Comparison of ENCODE assay signal across 9 mouse cellular contexts in genomic region chr5:92331635-92332338, GRCm38 (mm10). TPM values are rescaled to one million over a fixed set of nuclear protein-coding genes. Genes with fewer than 3 reads are reported as not detected.
DNase-seq lines count a peak whose midpoint lies in the region; ATAC-seq and TF ChIP-seq lines count a peak whose summit lies in the region.
"Had no signal": no experiment of that assay in that cellular context is flagged by ENCODE, and none has a peak within 500 bp of the region (broad histone marks: within the 10 kb centered on the region; RNA-seq: fewer than 3 reads in every experiment).

TSS of gene Art3 (plus strand) at chr5:92331827.

- DNase-seq in lung, embryonic 14.5 days = no peak
- DNase-seq in lung, postnatal 4 days = no peak
- no peak for DNase-seq in embryonic facial prominence, embryonic 14.5 days (ENCODE audit: low spot score)
- DNase-seq in hindbrain, embryonic 10.5 days (ENCODE audit: low spot score) = no peak
- DNase-seq in layer of hippocampus, postnatal 10 days (ENCODE audit: low spot score in 2 of 2) = no peak
- no peak for DNase-seq in thymus, postnatal 4 days

- peak within 1 kb of the TSS; percentile 44; the same call in 1 of the 2 replicates for H3K4me2 ChIP-seq in lung, embryonic 14.5 days
- peak within 1 kb of the TSS; percentile 10; the same call in 1 of the 2 replicates for H3K4me2 ChIP-seq in embryonic facial prominence, embryonic 14.5 days (ENCODE audit: low read depth, low read length)
- peak within 1 kb of the TSS; percentile 23 for H3K4me2 ChIP-seq in heart, embryonic 11.5 days

- no peaks in the 10 kb centered on the region for H3K27me3 ChIP-seq in lung, embryonic 14.5 days (ENCODE audit: insufficient read depth, low read length)
- no peaks in the 10 kb centered on the region for H3K27me3 ChIP-seq in embryonic facial prominence, embryonic 14.5 days (replicated peaks; ENCODE audit: control insufficient read depth, insufficient read depth, low read length)
- no peaks in the 10 kb centered on the region for H3K27me3 ChIP-seq in heart, embryonic 11.5 days (ENCODE audit: control insufficient read depth, insufficient read depth, low read length)
- no peaks in the 10 kb centered on the region for H3K27me3 ChIP-seq in hindbrain, embryonic 10.5 days (ENCODE audit: insufficient read depth, poor library complexity, severe bottlenecking)

- WGBS in lung, embryonic 14.5 days = 89% methylated on average over 17 of the region's 17 CpGs
- WGBS in embryonic facial prominence, embryonic 14.5 days = 88% methylated on average over 17 of the region's 17 CpGs
- 82% methylated on average over 17 of the region's 17 CpGs for WGBS in heart, embryonic 11.5 days (ENCODE audit: insufficient replicate concordance)
- WGBS in hindbrain, embryonic 10.5 days = 92% methylated on average over 17 of the region's 17 CpGs

- no peak for TF ChIP-seq CTCF in lung, embryonic 14.5 days (IDR thresholded peaks at IDR 0.05; ENCODE audit: low read depth)

- 0 out of 2 replicates have a peak, but pooled peaks cover 2% of the 10 kb centered on the region for H3K4me1 ChIP-seq in lung, embryonic 14.5 days (ENCODE audit: insufficient read depth)
- H3K4me1 ChIP-seq in embryonic facial prominence, embryonic 14.5 days (ENCODE audit: control insufficient read depth, insufficient read depth, low read length) = no peaks in the 10 kb centered on the region
- no peaks in the 10 kb centered on the region for H3K4me1 ChIP-seq in heart, embryonic 11.5 days (ENCODE audit: control insufficient read depth, insufficient read depth, low read length)
- H3K4me1 ChIP-seq in hindbrain, embryonic 10.5 days (replicated peaks) = no peaks in the 10 kb centered on the region

- peak; percentile 38; the same call in 1 of the 2 replicates for ATAC-seq in lung, embryonic 14.5 days (ENCODE audit: insufficient read depth)
- ATAC-seq in embryonic facial prominence, embryonic 14.5 days (ENCODE audit: low read depth) = no peak
- no peak for ATAC-seq in heart, embryonic 11.5 days (replicated peaks; ENCODE audit: insufficient number of reproducible peaks, low FRiP score, low TSS enrichment)
- ATAC-seq in megakaryocyte progenitor cell, adult 5-6 weeks (replicated peaks; ENCODE audit: poor library complexity) = peak; percentile 43

- no peaks in the 10 kb centered on the region for H3K9me3 ChIP-seq in lung, embryonic 14.5 days (ENCODE audit: low read depth, low read length)
- no peaks in the 10 kb centered on the region for H3K9me3 ChIP-seq in embryonic facial prominence, embryonic 14.5 days (ENCODE audit: control insufficient read depth, low read length)
- no peaks in the 10 kb centered on the region for H3K9me3 ChIP-seq in heart, embryonic 11.5 days (replicated peaks; ENCODE audit: control insufficient read depth, low read length)
- H3K9me3 ChIP-seq in hindbrain, embryonic 10.5 days = no peaks in the 10 kb centered on the region

- no peaks in the 10 kb centered on the region for H3K36me3 ChIP-seq in lung, embryonic 14.5 days (ENCODE audit: insufficient read depth)
- no peaks in the 10 kb centered on the region for H3K36me3 ChIP-seq in embryonic facial prominence, embryonic 14.5 days (ENCODE audit: control insufficient read depth, insufficient read depth, low read length)
- H3K36me3 ChIP-seq in heart, embryonic 11.5 days (ENCODE audit: control insufficient read depth, insufficient read depth, low read length) = no peaks in the 10 kb centered on the region
- H3K36me3 ChIP-seq in hindbrain, embryonic 10.5 days = no peaks in the 10 kb centered on the region

- H3K9ac ChIP-seq in lung, embryonic 14.5 days = no peak within 1 kb of the TSS
- no peak within 1 kb of the TSS for H3K9ac ChIP-seq in embryonic facial prominence, embryonic 14.5 days (ENCODE audit: low read depth, low read length)
- H3K9ac ChIP-seq in heart, embryonic 11.5 days (ENCODE audit: low read depth, low read length) = no peak within 1 kb of the TSS

- H3K27ac ChIP-seq in lung, embryonic 14.5 days (ENCODE audit: low read depth) = peak within 1 kb of the TSS; percentile 90
- peak within 1 kb of the TSS; percentile 47 for H3K27ac ChIP-seq in embryonic facial prominence, embryonic 14.5 days (replicated peaks; ENCODE audit: low read depth, low read length)
- peak within 1 kb of the TSS; percentile 58 for H3K27ac ChIP-seq in heart, embryonic 11.5 days (ENCODE audit: low read depth, low read length)
- H3K27ac ChIP-seq in hindbrain, embryonic 10.5 days = no peak within 1 kb of the TSS

- H3K4me3 ChIP-seq in lung, embryonic 14.5 days (ENCODE audit: low read depth, low read length) = no peak within 1 kb of the TSS
- H3K4me3 ChIP-seq in embryonic facial prominence, embryonic 14.5 days (ENCODE audit: low read depth, low read length) = no peak within 1 kb of the TSS
- no peak within 1 kb of the TSS for H3K4me3 ChIP-seq in heart, embryonic 11.5 days (ENCODE audit: low read depth, low read length)
- no peak within 1 kb of the TSS for H3K4me3 ChIP-seq in hindbrain, embryonic 10.5 days

RNA-seq across cellular contexts. Expression of gene Art3, which starts in this region (rescaled TPM):
- 1.4 and 5.4 TPM in 2 replicates for polyA plus RNA-seq in lung, embryonic 14.5 days (2014; fragmentation: Nextera tagmentation; extraction: Ambion mirVana)
- polyA plus RNA-seq in embryonic facial prominence, embryonic 14.5 days (2014; fragmentation: Nextera tagmentation; extraction: Ambion mirVana) = 6.6 and 10.3 TPM in 2 replicates
- polyA plus RNA-seq in heart, embryonic 11.5 days (2014; fragmentation: Nextera tagmentation; extraction: Ambion mirVana) = 37.0 and 37.6 TPM in 2 replicates
- 1.2 and 1.5 TPM in 2 replicates for total RNA-seq in megakaryocyte progenitor cell, adult 5-6 weeks (2015)
- total RNA-seq in megakaryocyte progenitor cell, adult 5-6 weeks (2017) = 0.54 TPM in 1 of 2 replicates, not detected in the other
- polyA plus RNA-seq in hindbrain, embryonic 10.5 days (2016; fragmentation: Nextera tagmentation; extraction: Ambion mirVana) = 1.6 and 2.7 TPM in 2 replicates
- 1 to 10 TPM; 6.7 to 9.5 TPM for total RNA-seq in layer of hippocampus, postnatal 10 days (2021)
- total RNA-seq: hematopoietic stem cell, adult 5-6 weeks had no signal

Comparison
In these comparisons a context has a peak if more than half of its experiments do, and no peak if none do; other contexts are left out.
1. ATAC-seq: peak in lung, embryonic 14.5 days (single experiment) and megakaryocyte progenitor cell, adult 5-6 weeks (single experiment); none in embryonic facial prominence, embryonic 14.5 days (single experiment) and heart, embryonic 11.5 days (single experiment).
2. Peak in every context shown above with its lines, with median percentiles within 50 percentile points of each other: H3K4me2 ChIP-seq.